Mouse (Mus musculus) gastrocnemius, postnatal 4 days (tissue): ENCODE results near the gene Atxn1. TPM values are rescaled to one million over a fixed set of nuclear protein-coding genes. Genes with fewer than 3 reads are reported as not detected.

Experiments
- DNase-seq, 2 experiments: peaks; one replicate each; pipeline ENCODE4 v3.0.0; 2021 to 2022; ENCODE audit warnings: low spot score in 2 of 2, mixed read lengths in 2 of 2
- total RNA-seq, 2 experiments: library from RNA; stranded (reverse); gene quantifications; 2 replicates each; pipeline ENCODE4 v1.2.3; 2021

The Atxn1 gene
- total RNA-seq, 2 experiments from 2014 or later = 24.8 to 29.0 TPM

DNA sequence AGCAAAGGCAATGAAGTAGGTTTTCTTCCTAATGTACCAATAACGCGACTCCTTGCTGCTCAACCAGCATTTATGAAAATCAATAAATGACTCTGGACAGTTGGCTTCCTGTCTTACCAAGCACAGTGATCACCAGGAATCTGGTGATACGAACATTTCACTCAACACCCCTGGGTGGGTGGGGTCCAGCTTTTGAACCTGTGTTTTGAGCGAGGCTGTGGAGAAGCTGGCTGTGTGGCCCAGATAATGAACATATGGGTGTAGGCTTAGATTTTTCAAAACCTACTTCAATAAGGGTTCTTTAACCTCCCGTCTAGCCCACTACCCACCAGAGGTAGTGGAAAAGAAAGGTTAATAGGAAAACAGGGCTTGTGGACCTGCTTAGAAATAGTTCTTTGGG is 462.0 kb downstream of the Atxn1 start:
- DNase-seq = no peak

- DNase-seq = no peak
Observed at GRCm38 (mm10) chr13:45499906-45500305, 464.9 kb downstream of the Atxn1 start.
